Mouse (Mus musculus) lung, postnatal 10 days (tissue): ENCODE data around the gene Ap3b2.

ENCODE experiments used
- DNase-seq: peaks from one replicate; pipeline ENCODE4 v3.0.0; 2021

The Ap3b2 gene

DNA sequence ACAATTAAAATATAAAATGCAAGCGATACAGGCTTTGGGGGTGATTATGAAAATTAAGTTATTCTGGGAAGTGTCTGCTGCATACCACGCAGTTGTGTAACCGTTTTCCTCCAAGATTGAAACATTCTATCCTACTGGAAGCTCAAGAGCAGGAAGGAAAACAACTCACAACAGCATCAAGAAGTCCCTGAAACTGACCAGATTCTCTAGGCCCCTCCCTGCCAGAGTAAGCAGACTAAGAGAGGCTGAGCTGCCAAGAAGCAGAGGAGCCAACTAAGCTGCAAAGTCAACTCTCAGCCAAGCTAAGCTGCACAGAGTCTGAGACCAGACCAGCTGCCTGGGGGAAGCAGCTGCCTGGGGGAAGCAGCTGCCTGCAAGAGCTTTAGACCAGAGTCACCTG, 18.5 kb downstream of the Ap3b2 start:
- no peak for DNase-seq

GRCm38 (mm10) chr7:81464906-81465450, 28.7 kb downstream of the Ap3b2 start:
- DNase-seq: no peak

DNA sequence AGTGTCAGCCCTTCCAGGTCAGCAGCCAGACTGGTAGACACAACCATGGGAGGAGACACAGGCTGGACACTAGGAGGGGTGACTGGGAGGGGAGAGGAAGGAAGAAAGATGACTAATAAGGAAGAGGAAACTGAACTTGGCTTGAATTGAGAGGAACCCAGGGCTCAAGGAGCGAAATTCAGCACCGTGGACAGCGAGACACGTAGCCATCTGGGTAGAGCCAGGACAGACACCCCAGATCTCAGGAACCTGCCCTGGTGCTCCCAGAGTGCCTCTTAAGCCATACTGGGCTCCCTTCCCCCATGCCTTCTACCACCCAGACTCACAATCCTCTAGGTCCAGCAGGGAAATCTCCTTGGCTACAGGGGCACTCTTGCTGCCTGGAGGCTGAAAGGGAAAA, 29.6 kb downstream of the Ap3b2 start:
- DNase-seq: peak; percentile 30

DNA sequence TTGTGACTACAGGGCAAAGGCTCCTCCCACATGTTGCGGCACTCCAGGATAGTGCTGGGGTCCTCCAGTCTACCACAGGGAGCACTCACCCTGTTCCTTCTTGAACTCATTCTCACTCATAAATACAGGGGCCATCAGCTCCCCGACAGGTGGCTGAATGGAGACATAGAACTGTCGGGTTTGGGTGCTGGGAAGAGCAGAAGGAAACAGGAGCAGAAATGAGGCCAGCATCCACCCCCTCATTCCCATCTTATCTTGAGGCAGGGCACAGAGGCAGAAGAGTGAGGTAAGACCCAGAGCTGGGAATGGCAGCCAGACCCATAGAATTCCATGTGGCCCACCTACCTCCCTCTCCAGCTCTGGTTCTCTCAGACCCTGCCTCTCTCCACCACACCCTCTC, 30.9 kb downstream of the Ap3b2 start:
- no peak for DNase-seq

- peak; percentile 80 for DNase-seq
Measured at GRCm38 (mm10) chr7:81455155-81455651, 38.5 kb downstream of the Ap3b2 start, which contains the start of gene Cpeb1. Gene Cpeb1 (minus strand): TSS chr7:81455465.

- peak; percentile 37 for DNase-seq
Measured at GRCm38 (mm10) chr7:81454331-81455039, 39.2 kb downstream of the Ap3b2 start.

DNA sequence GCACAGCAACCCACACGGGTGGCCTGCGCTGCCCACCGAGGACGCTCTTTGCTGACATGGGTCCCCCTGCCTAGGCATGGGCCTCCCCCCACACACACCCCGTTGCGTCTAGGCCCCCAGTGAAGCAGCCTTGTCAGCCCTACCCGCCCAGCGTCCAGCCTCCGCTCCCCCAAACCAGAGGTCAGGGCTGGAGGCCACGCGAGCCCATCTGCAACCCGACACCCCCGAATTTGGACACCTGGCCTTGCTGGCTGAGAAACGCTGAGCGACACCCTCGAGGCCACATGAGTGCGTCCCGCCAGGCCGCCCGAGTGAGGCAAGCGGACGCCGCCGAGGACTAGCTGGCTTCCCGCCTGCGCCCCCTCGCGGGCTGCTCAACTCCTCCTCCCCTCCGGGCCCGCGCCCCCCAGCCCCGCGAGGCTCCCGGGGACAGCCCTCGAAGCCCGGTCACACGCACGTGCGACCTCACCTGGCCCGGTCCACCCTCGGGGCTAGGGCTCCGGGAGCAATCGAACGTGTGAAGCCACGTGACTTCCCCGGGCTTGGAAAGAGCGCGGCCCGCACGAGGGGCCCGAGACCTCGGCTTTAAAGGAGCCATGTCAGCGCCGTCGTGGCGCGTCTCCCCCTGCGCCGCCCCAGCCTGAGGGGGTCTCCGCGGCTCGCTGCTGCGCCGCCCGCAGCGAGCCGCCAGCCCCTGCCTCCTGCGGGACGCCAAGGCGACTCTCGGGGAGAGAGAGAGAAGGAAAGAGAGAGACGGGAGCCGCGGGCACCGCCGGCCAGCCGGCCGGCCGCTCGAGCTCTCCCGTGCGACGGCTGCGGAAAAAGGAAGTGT, 40.1 kb downstream of the Ap3b2 start:
- DNase-seq: peak; percentile 32

- DNase-seq: peak; percentile 8
Measured at GRCm38 (mm10) chr7:81452971-81453441, 40.7 kb downstream of the Ap3b2 start.
